Mouse (Mus musculus) limb, embryonic 10.5 days (tissue): ENCODE results near the gene Gng4. TPM values are rescaled to one million over a fixed set of nuclear protein-coding genes. Genes with fewer than 3 reads are reported as not detected.
A peak's percentile ranks its signal among the peaks of the same experiment; 100 is the strongest.

Experiments
- DNase-seq: peaks from one replicate; pipeline ENCODE4 v3.0.0-alpha.2; 2017; ENCODE audit warnings: low spot score
- H3K27ac ChIP-seq: fragments of 300-500 bp; sonication (generic); 2 replicates; pipeline ENCODE4 v1.5.1; 2016; ENCODE audit warnings: mild to moderate bottlenecking
- H3K27me3 ChIP-seq: fragments of 300-500 bp; sonication (generic); 2 replicates; pipeline ENCODE4 v1.6.1; 2016; ENCODE audit warnings: low read depth, mild to moderate bottlenecking; ENCODE audit not compliant: poor library complexity, severe bottlenecking
- H3K36me3 ChIP-seq: fragments of 300-500 bp; sonication (generic); 2 replicates; pipeline ENCODE4 v1.6.1; 2016; ENCODE audit warnings: mild to moderate bottlenecking, moderate library complexity
- H3K4me1 ChIP-seq: fragments of 300-500 bp; sonication (generic); 2 replicates; pipeline ENCODE4 v1.6.1; 2016
- H3K4me3 ChIP-seq: fragments of 300-500 bp; sonication (generic); 2 replicates; pipeline ENCODE4 v1.5.1; 2016; ENCODE audit warnings: mild to moderate bottlenecking, moderate library complexity
- H3K9me3 ChIP-seq: fragments of 300-500 bp; sonication (generic); replicated peaks from 2 replicates; pipeline ENCODE4 v1.6.1; 2016; ENCODE audit warnings: mild to moderate bottlenecking
- WGBS: fragments of 180-500 bp; shearing (Covaris S2); methylation state at CpG from one replicate; pipeline ENCODE4 v1.1.7; 2016; 5-methylcytosine and 5-hydroxymethylcytosine counted together
- polyA plus RNA-seq: library from polyadenylated mRNA; unstranded; fragments of >200 nt; fragmentation: Nextera tagmentation; extraction: Ambion mirVana; gene quantifications from 2 replicates; pipeline ENCODE4 v1.2.1, GENCODE M21; 2016

Gene Gng4
- polyA plus RNA-seq, 1 experiment from 2014 or later, result 0.16 TPM

DNA sequence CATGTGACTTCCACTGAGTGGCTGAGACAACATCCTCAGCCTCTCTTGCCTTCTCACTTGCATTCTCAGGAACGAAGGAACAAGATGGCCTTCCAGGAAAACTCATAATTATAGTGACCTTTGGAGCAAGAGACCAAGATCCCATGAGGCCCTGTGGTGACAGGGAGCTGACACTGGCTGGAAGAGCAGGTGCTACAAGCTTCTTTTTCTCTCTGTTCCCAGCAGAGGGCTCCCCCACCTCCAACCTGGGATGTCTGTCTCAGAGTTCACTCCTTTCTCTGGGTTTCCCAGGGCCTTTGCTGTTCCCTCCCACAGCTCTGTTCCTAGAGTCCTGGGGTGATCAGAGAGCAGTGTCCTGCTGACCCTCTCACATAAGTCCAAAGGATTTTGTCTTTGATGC, 44.3 kb downstream of the Gng4 start:
- H3K27me3 ChIP-seq, result no peaks in the 10 kb centered on the region
- H3K4me3 ChIP-seq, result no peak overlapping the region
- H3K27ac ChIP-seq, result no peak overlapping the region
- no peaks in the 10 kb centered on the region for H3K9me3 ChIP-seq
- WGBS, result 28% methylated on average over 1 of the region's 1 CpGs
- peak; percentile 23 for DNase-seq
- H3K36me3 ChIP-seq, result no peaks in the 10 kb centered on the region
- H3K4me1 ChIP-seq, result peaks cover 6% of the 10 kb centered on the region

DNA sequence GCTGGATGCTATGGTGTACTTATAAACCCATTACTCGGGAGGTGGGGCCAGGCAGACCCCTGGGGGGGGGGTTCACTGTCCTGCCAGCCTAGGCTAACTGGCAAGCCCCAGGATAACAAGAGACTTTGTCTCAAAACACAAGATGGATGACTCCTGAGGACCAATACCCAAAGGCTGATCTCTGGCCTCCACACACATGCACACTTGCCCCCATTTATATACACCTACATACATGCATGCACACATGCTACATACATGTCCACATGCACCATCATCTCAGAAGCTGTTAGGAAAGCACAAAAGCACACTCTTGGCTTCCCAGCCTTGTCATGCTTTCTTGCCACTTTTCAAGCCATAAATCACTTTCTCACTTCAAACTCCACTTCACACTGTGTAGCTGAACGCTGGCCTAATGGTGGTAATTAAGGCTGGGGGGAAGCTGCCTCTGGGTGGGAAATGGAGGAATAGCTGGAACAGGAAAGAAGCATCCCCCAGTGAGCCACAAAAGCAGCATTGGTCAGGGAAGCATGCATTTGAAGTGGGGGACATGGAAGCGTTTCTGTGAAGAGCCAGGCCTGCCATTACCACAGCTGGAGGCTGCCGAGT, 46.7 kb downstream of the Gng4 start:
- H3K4me1 ChIP-seq, result peaks cover 6% of the 10 kb centered on the region
- DNase-seq, result peak; percentile 25
- H3K27me3 ChIP-seq, result no peaks in the 10 kb centered on the region
- H3K4me3 ChIP-seq, result no peak overlapping the region
- no peaks in the 10 kb centered on the region for H3K9me3 ChIP-seq
- no peaks in the 10 kb centered on the region for H3K36me3 ChIP-seq
- no peak overlapping the region for H3K27ac ChIP-seq
- WGBS, result 27% methylated on average over 4 of the region's 4 CpGs

DNA sequence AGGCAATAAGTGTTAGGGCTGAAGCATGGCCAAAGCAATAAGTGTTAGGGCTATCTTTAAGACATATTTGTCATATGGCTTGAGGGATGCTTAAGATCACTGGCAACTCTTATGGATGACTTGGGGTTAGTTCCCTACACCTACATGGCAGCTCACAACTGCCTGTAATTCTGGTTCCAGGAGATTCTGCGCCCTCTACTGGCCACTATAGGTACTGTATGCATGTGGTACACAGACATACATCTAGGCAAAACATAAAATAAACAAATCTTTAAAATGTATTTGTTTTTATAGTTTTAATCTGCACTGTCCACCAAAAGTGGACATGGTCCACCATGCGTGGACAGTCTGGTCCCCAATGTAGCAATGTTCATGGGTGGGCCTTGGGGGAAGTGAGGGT, 51.3 kb downstream of the Gng4 start:
- DNase-seq, result no peak
- 60% methylated on average over 2 of the region's 2 CpGs for WGBS
- no peaks in the 10 kb centered on the region; the same call in 1 of the 2 replicates for H3K9me3 ChIP-seq
- H3K36me3 ChIP-seq, result no peaks in the 10 kb centered on the region
- H3K4me1 ChIP-seq, result peaks cover 6% of the 10 kb centered on the region
- no peak overlapping the region for H3K4me3 ChIP-seq
- no peaks in the 10 kb centered on the region for H3K27me3 ChIP-seq
- no peak overlapping the region for H3K27ac ChIP-seq

DNA sequence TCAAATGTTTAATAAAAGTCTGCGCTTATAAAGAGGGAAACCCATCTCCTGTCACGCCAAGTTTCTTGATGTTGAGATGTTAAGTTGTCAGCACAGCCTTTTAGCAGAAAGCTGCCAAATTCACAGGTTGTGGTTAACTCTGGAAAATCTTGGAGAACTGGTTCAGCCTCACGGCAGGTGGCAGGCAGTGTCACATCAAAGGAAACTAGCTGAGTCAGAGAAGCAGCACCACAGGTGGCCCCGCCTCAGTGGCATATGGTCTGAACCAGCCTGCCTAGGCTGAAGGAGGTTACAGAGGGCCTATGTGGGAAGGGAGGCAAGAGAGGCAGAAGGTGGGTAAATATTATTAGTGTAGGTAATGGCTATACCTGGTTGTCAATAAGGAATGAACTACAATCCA, 61.2 kb downstream of the Gng4 start:
- Histone ChIP-seq H3K36me3 (no peaks in the 10 kb centered on the region), H3K9me3 (no peaks in the 10 kb centered on the region), H3K4me1 (no peaks in the 10 kb centered on the region), H3K4me3 (no peak overlapping the region), H3K27ac (no peak overlapping the region), H3K27me3 (no peaks in the 10 kb centered on the region)
- WGBS, result 52% methylated on average over 4 of the region's 4 CpGs
- DNase-seq, result no peak

DNA sequence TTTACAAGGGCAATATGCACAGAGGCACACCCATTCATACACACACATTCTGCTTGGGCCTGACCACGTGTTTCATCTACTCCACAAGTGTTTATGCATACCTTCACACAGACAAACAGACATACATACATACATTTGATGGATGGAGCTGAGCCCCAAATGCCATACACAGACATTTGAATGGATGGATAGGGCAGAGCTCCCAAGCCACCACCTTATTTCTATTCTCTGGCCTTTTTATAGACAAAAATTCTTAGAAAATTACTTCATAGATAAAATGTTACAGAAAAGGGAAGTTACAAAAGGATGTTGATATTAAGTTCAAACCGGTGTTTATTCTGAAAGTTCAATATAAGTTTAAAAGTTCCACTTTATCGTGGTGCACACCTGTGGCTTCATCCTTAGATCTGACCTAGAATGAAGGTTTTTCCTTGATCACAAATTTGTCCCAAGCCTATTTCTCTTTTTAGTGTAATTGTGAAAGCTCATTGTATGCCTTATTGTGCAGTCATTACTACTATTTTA, 63.3 kb downstream of the Gng4 start:
- Histone ChIP-seq H3K27me3 (no peaks in the 10 kb centered on the region), H3K36me3 (no peaks in the 10 kb centered on the region), H3K4me1 (no peaks in the 10 kb centered on the region), H3K27ac (no peak overlapping the region), H3K9me3 (no peaks in the 10 kb centered on the region), H3K4me3 (no peak overlapping the region)
- DNase-seq, result no peak
- 87% methylated on average over 3 of the region's 3 CpGs for WGBS

DNA sequence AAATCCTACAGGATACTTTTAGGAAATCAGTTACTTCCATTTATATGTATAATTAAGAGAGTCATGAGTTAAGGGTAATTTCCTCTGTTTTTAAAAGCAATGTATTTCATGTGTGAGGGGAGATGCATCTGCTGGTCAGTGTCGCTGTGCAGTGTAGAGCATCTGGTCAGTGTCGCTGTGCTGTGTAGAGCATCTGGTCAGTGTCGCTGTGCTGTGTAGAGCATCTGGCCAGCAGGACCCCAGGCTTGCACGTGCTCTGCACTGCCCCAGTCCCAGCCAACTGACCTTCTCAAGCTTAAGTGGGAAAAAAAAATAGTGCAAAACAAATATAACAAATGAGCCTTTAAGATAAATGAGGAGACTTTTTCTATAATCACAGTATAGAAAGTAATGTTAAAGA, 73.3 kb downstream of the Gng4 start:
- H3K4me1 ChIP-seq, result no peaks in the 10 kb centered on the region
- no peak for DNase-seq
- 12% methylated on average over 4 of the region's 4 CpGs for WGBS
- H3K27me3 ChIP-seq, result no peaks in the 10 kb centered on the region
- no peaks in the 10 kb centered on the region for H3K36me3 ChIP-seq
- no peak overlapping the region for H3K27ac ChIP-seq
- H3K9me3 ChIP-seq, result no peaks in the 10 kb centered on the region
- H3K4me3 ChIP-seq, result no peak overlapping the region

DNA sequence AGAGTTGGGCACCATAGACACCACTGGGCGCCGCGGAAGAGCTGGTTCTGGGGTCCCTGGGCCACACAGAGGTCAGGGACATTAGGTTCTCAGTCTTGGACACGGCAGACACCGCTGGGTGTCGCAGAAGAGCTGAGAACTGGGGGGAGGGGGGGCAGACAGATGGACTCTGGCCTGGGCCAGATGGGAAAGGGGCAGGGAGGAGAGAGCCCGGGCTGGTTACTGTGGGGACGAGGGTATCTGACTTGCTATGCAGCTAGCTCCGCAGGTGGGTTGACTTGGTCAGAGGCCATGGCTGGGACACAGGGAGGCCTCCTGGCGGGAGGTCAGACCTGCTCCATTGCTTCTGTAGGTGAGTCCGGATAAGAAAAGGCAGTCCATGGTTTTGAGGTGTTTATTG, 78.5 kb downstream of the Gng4 start:
- Histone ChIP-seq H3K36me3 (no peaks in the 10 kb centered on the region), H3K4me3 (no peak overlapping the region), H3K27ac (no peak overlapping the region), H3K9me3 (no peaks in the 10 kb centered on the region), H3K4me1 (no peaks in the 10 kb centered on the region), H3K27me3 (no peaks in the 10 kb centered on the region)
- WGBS, result 59% methylated on average over 11 of the region's 11 CpGs
- no peak for DNase-seq

DNA sequence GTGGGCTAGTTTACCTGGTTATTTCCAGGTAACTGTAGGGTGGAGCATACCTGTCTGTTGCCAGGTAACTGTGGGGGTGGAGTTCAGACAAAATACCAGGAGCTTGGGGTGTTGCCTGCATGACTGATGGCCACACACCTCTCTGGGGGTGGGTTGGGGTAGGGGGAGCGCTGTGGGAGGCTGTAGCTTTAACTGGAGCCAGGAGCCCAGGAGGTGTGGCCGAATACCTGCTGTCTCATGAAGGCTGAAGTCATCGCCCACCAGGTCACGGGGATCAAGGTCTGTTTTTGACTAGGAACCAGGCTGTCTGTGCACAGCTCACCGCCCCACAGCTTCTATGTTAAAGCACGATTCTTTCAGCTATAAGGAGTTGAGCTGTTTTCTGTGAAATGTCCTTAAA, 79.1 kb downstream of the Gng4 start:
- no peak for DNase-seq
- Histone ChIP-seq H3K4me1 (no peaks in the 10 kb centered on the region), H3K9me3 (no peaks in the 10 kb centered on the region), H3K27me3 (no peaks in the 10 kb centered on the region), H3K4me3 (no peak overlapping the region), H3K36me3 (no peaks in the 10 kb centered on the region), H3K27ac (no peak overlapping the region)
- WGBS, result 52% methylated on average over 6 of the region's 6 CpGs

DNA sequence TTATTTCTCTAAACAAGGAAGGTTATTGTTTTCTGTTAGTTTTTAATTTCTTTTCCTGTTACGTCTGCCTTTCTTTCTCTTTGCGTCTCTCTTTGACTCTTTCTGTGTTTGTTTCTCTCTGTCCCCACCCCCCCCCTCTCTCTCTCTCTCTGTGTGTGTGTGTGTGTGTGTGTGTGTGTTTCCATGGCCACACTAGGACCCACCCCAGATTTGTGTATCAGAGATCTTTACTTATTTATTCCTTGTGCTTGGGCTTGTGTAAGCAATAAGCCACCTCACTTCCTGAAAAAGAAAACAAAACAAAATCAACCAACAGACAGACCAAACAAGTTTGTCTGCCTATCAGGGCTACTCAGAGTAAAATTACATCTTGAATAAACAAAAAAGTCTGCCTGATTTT, 82.5 kb downstream of the Gng4 start:
- Histone ChIP-seq H3K27ac (no peak overlapping the region), H3K9me3 (no peaks in the 10 kb centered on the region), H3K27me3 (no peaks in the 10 kb centered on the region), H3K4me3 (no peak overlapping the region), H3K36me3 (no peaks in the 10 kb centered on the region), H3K4me1 (no peaks in the 10 kb centered on the region)
- no peak for DNase-seq
- 83% methylated on average over 2 of the region's 2 CpGs for WGBS

DNA sequence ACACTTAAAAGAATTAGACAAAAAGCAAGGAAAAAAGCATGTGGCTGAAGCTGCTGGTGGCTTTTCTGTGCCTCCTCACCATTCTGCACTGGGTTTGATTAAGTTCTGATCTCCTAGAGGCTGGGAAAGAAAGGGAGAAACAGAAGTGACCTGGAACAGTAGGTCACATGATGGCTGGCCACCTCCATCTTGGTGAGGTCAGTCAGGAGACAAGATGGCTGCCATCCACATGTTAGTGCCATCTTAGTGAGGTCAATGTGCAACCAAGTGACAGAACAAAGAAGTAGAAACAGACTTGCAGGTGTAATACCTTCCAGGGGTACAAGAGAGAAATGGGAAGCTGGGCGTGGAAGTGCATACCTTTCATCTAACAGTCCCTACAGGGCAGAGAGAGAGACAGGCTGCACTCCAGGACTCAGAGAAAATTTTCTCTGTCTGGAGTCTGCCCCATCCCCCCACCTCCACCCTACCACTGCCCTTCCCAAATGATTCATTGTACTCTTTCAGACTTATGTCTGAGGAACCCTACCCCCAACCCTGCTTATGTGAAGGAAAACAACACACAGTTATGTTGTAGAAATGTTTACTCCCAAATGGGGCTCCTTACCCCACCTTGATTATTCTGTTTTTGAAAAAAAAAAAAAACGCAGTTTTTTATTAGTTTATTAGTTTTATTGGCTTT, 83.4 kb downstream of the Gng4 start:
- H3K27me3 ChIP-seq, result no peaks in the 10 kb centered on the region
- H3K9me3 ChIP-seq, result no peaks in the 10 kb centered on the region
- no peak for DNase-seq

DNA sequence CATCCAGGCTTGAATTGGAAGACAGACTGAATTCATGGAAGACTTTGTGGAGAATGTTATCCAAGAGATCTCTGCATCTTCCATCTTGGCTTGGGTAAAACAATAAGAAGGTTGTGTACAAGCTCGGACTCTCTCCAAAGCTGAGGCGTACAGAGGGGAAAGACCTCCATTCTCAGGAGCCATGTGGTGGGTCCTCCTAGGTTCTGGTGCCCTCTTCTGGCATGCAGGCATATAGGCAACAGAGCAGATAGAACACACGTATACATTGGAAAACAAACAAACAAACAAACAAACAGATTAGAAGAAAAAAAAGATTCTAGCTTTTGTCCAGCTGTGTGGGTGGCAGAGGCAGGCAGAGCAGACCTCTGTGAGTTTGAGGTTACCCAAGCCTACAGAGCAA, 84.1 kb downstream of the Gng4 start:
- 29% methylated on average over 3 of the region's 3 CpGs for WGBS
- peak; percentile 54 for DNase-seq
- no peaks in the 10 kb centered on the region for H3K4me1 ChIP-seq
- H3K9me3 ChIP-seq, result no peaks in the 10 kb centered on the region
- H3K27me3 ChIP-seq, result no peaks in the 10 kb centered on the region
- no peaks in the 10 kb centered on the region for H3K36me3 ChIP-seq
- H3K4me3 ChIP-seq, result no peak overlapping the region
- H3K27ac ChIP-seq, result no peak overlapping the region

More for the DNA sequence above, 83.4 kb downstream of the Gng4 start:
- no peaks in the 10 kb centered on the region for H3K4me1 ChIP-seq
- H3K36me3 ChIP-seq, result no peaks in the 10 kb centered on the region
- no peak overlapping the region for H3K4me3 ChIP-seq
- 90% methylated on average over 2 of the region's 2 CpGs for WGBS
- H3K27ac ChIP-seq, result no peak overlapping the region
